Mouse (Mus musculus) large intestine, adult 2 months (tissue): ENCODE results near the gene Reln. TPM values are rescaled to one million over a fixed set of nuclear protein-coding genes. Genes with fewer than 3 reads are reported as not detected.

ENCODE experiments used
- DNase-seq: peaks from one replicate; pipeline ENCODE4 v3.0.0-alpha.2; 2012; ENCODE audit warnings: low read depth, low spot score
- WGBS: fragments of 180-500 bp; shearing (Covaris S2); methylation state at CpG from one replicate; pipeline ENCODE4 v1.1.7; 2018; 5-methylcytosine and 5-hydroxymethylcytosine counted together
- polyA plus RNA-seq: library from polyadenylated mRNA; depleted of rRNA; stranded (reverse); fragments of >200 nt; gene quantifications from 2 replicates; pipeline ENCODE4 v1.2.3, GENCODE M21; 2012

Gene Reln
- polyA plus RNA-seq, 1 experiment, result 5.9 TPM

- no peak for DNase-seq
- WGBS, result 68% methylated on average over 7 of the region's 7 CpGs
These were observed 312.8 kb downstream of the Reln start for GRCm38 (mm10) chr5:22031653-22032052.

GRCm38 (mm10) chr5:22028379-22028778 is 316.1 kb downstream of the Reln start:
- 79% methylated on average over 11 of the region's 11 CpGs for WGBS
- no peak for DNase-seq

GRCm38 (mm10) chr5:22027240-22027875 is 317.1 kb downstream of the Reln start:
- DNase-seq, result no peak
- 75% methylated on average over 6 of the region's 6 CpGs for WGBS

- WGBS, result 84% methylated on average over 4 of the region's 4 CpGs
- no peak for DNase-seq
These were observed 318.8 kb downstream of the Reln start for GRCm38 (mm10) chr5:22025746-22026145.

GRCm38 (mm10) chr5:22024108-22024507 is 320.4 kb downstream of the Reln start:
- WGBS, result 4% methylated on average over 3 of the region's 3 CpGs
- DNase-seq, result no peak

GRCm38 (mm10) chr5:22017896-22018295 is 326.6 kb downstream of the Reln start:
- DNase-seq, result no peak
- 84% methylated on average over 3 of the region's 3 CpGs for WGBS

- DNase-seq, result no peak
- WGBS, result 84% methylated on average over 3 of the region's 3 CpGs
These were observed 330.0 kb downstream of the Reln start for GRCm38 (mm10) chr5:22014459-22014858.

GRCm38 (mm10) chr5:22009142-22009541 is 335.4 kb downstream of the Reln start:
- DNase-seq, result no peak
- 81% methylated on average over 8 of the region's 8 CpGs for whole genome bisulfite sequencing

- no peak for DNase-seq
- WGBS, result 46% methylated on average over 11 of the region's 11 CpGs
These were observed 337.0 kb downstream of the Reln start for GRCm38 (mm10) chr5:22007304-22008059.

- WGBS, result 67% methylated on average over 4 of the region's 4 CpGs
- DNase-seq, result no peak
These were observed 340.6 kb downstream of the Reln start for GRCm38 (mm10) chr5:22003858-22004257.

- WGBS, result 77% methylated on average over 5 of the region's 5 CpGs
- DNase-seq, result no peak
These were observed 356.8 kb downstream of the Reln start for GRCm38 (mm10) chr5:21987711-21988110.

GRCm38 (mm10) chr5:21986311-21986710 is 358.2 kb downstream of the Reln start:
- WGBS, result 42% methylated on average over 4 of the region's 4 CpGs
- DNase-seq, result peak; percentile 11

GRCm38 (mm10) chr5:21983021-21983667 is 361.4 kb downstream of the Reln start:
- DNase-seq, result no peak
- 65% methylated on average over 3 of the region's 3 CpGs for WGBS

- DNase-seq, result no peak
- 82% methylated on average over 3 of the region's 3 CpGs for WGBS
These were observed 363.3 kb downstream of the Reln start for GRCm38 (mm10) chr5:21981216-21981615.

GRCm38 (mm10) chr5:21980544-21980943 is 364.0 kb downstream of the Reln start:
- DNase-seq, result no peak
- WGBS, result 76% methylated on average over 3 of the region's 3 CpGs

- DNase-seq, result no peak
- 33% methylated on average over 5 of the region's 5 CpGs for WGBS
These were observed 371.1 kb downstream of the Reln start for GRCm38 (mm10) chr5:21973266-21974010.

- no peak for DNase-seq
- WGBS, result 95% methylated on average over 1 of the region's 1 CpGs
These were observed 382.7 kb downstream of the Reln start for GRCm38 (mm10) chr5:21961796-21962195.

- no peak for DNase-seq
- 59% methylated on average over 14 of the region's 14 CpGs for WGBS
These were observed 384.4 kb downstream of the Reln start for GRCm38 (mm10) chr5:21960151-21960550.

- no peak for DNase-seq
- WGBS, result 79% methylated on average over 4 of the region's 4 CpGs
These were observed 386.9 kb downstream of the Reln start for GRCm38 (mm10) chr5:21957586-21957985.

GRCm38 (mm10) chr5:21957061-21957460 is 387.4 kb downstream of the Reln start:
- 84% methylated on average over 4 of the region's 4 CpGs for WGBS
- DNase-seq, result no peak
